Mouse (Mus musculus) testis, adult 2 months (tissue): ENCODE data around the gene Mgll.

Source experiments
- CTCF ChIP-seq: fragments of 200-500 bp; IDR thresholded peaks from 2 replicates; pipeline ENCODE4 v1.5.1; 2012; ENCODE audit warnings: low read depth, mild to moderate bottlenecking, inconsistent platforms, low read length, moderate library complexity; ENCODE audit not compliant: control insufficient read depth, insufficient read depth, insufficient replicate concordance
- POLR2A ChIP-seq: fragments of 200-500 bp; IDR thresholded peaks from 2 replicates; pipeline ENCODE4 v1.6.1; 2012; ENCODE audit warnings: low read depth, mild to moderate bottlenecking, inconsistent platforms, low read length, moderate library complexity; ENCODE audit not compliant: control insufficient read depth

DNA sequence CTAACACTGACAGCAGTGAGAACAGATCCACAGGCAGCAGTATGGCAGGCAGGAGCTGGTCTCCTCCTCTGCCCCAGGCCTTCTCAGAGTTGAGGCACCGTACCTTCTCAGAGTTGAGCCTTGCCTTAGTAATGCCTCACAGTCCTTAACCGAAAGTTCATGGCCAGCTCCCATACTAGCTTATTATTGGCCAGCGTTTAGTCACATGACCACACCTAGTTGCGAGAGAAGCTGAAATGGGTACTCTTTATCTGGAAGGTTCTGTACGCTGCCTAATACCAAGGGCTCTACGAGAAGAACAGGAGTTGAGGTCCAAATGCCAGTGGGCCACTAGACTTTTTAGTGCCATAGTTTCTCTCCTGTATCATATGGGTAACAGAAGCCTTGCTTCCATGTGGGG is 97.1 kb downstream of the Mgll start:
- TF ChIP-seq CTCF (no peak), POLR2A (no peak)
